Mouse (Mus musculus): ENCODE measurements around the gene Lrmda.

- no peak for TF ChIP-seq POLR2A (IDR thresholded peaks at IDR 0.05; ENCODE audit: borderline replicate concordance, low read depth, low read length)
- no peak for TF ChIP-seq CTCF (IDR thresholded peaks at IDR 0.05; ENCODE audit: low read depth, low read length)
These were observed 1073.8 kb downstream of the Lrmda start for GRCm38 (mm10) chr14:23093306-23093705.
